Mouse (Mus musculus): Measurements from ENCODE around the gene Arsk. TPM values are rescaled to one million over a fixed set of nuclear protein-coding genes. Genes with fewer than 3 reads are reported as not detected.

Gene Arsk
- 13.9 to 16.9 TPM (median 14.6 TPM) in 3 replicates for total RNA-seq (2017)

- ATAC-seq (replicated peaks; ENCODE audit: insufficient number of reproducible peaks, low FRiP score, low TSS enrichment, poor library complexity, severe bottlenecking) = peak; percentile 99
Measured at GRCm38 (mm10) chr13:76098493-76099303, at the start of gene Arsk, which contains the start of gene Ttc37. Gene Arsk, minus strand, starts transcription at chr13:76098660. Gene Ttc37, plus strand, starts transcription at chr13:76098734.

GRCm38 (mm10) chr13:76141117-76141808 lies 42.8 kb upstream of the Arsk start:
- no peak for ATAC-seq (replicated peaks; ENCODE audit: insufficient number of reproducible peaks, low FRiP score, low TSS enrichment, poor library complexity, severe bottlenecking)

- ATAC-seq (replicated peaks; ENCODE audit: insufficient number of reproducible peaks, low FRiP score, low TSS enrichment, poor library complexity, severe bottlenecking) = no peak
Measured at GRCm38 (mm10) chr13:76138862-76139261, 40.4 kb upstream of the Arsk start.

GRCm38 (mm10) chr13:76132415-76132814 lies 34.0 kb upstream of the Arsk start:
- no peak for ATAC-seq (replicated peaks; ENCODE audit: insufficient number of reproducible peaks, low FRiP score, low TSS enrichment, poor library complexity, severe bottlenecking)

GRCm38 (mm10) chr13:76128799-76129198 lies 30.3 kb upstream of the Arsk start:
- no peak for ATAC-seq (replicated peaks; ENCODE audit: insufficient number of reproducible peaks, low FRiP score, low TSS enrichment, poor library complexity, severe bottlenecking)

- no peak for ATAC-seq (replicated peaks; ENCODE audit: insufficient number of reproducible peaks, low FRiP score, low TSS enrichment, poor library complexity, severe bottlenecking)
Measured at GRCm38 (mm10) chr13:76109069-76109824, 10.8 kb upstream of the Arsk start.

- no peak for ATAC-seq (replicated peaks; ENCODE audit: insufficient number of reproducible peaks, low FRiP score, low TSS enrichment, poor library complexity, severe bottlenecking)
Measured at GRCm38 (mm10) chr13:76101989-76102388, 3.5 kb upstream of the Arsk start.

- no peak; the same call in 1 of the 2 replicates for ATAC-seq (replicated peaks; ENCODE audit: insufficient number of reproducible peaks, low FRiP score, low TSS enrichment, poor library complexity, severe bottlenecking)
Measured at GRCm38 (mm10) chr13:76098116-76098492, 356 bp downstream of the Arsk start.

GRCm38 (mm10) chr13:76074323-76074722 lies 24.1 kb downstream of the Arsk start:
- ATAC-seq (replicated peaks; ENCODE audit: insufficient number of reproducible peaks, low FRiP score, low TSS enrichment, poor library complexity, severe bottlenecking) = no peak

- ATAC-seq (replicated peaks; ENCODE audit: insufficient number of reproducible peaks, low FRiP score, low TSS enrichment, poor library complexity, severe bottlenecking) = no peak
Measured at GRCm38 (mm10) chr13:76064363-76064945, 34.0 kb downstream of the Arsk start.

GRCm38 (mm10) chr13:76063548-76063947 lies 34.9 kb downstream of the Arsk start:
- no peak for ATAC-seq (replicated peaks; ENCODE audit: insufficient number of reproducible peaks, low FRiP score, low TSS enrichment, poor library complexity, severe bottlenecking)

- ATAC-seq (replicated peaks; ENCODE audit: insufficient number of reproducible peaks, low FRiP score, low TSS enrichment, poor library complexity, severe bottlenecking) = no peak
Measured at GRCm38 (mm10) chr13:76062569-76062968, 35.9 kb downstream of the Arsk start.

GRCm38 (mm10) chr13:76062126-76062525 lies 36.3 kb downstream of the Arsk start:
- ATAC-seq (replicated peaks; ENCODE audit: insufficient number of reproducible peaks, low FRiP score, low TSS enrichment, poor library complexity, severe bottlenecking) = no peak

GRCm38 (mm10) chr13:76059591-76059990 lies 38.9 kb downstream of the Arsk start:
- no peak for ATAC-seq (replicated peaks; ENCODE audit: insufficient number of reproducible peaks, low FRiP score, low TSS enrichment, poor library complexity, severe bottlenecking)

GRCm38 (mm10) chr13:76057267-76058069 lies 41.0 kb downstream of the Arsk start:
- no peak for ATAC-seq (replicated peaks; ENCODE audit: insufficient number of reproducible peaks, low FRiP score, low TSS enrichment, poor library complexity, severe bottlenecking)

- no peak for ATAC-seq (replicated peaks; ENCODE audit: insufficient number of reproducible peaks, low FRiP score, low TSS enrichment, poor library complexity, severe bottlenecking)
Measured at GRCm38 (mm10) chr13:76056896-76057266, 41.6 kb downstream of the Arsk start, which contains the start of gene Gpr150. Gene Gpr150, minus strand, starts transcription at chr13:76056996.

- peak; percentile 42 for ATAC-seq (replicated peaks; ENCODE audit: insufficient number of reproducible peaks, low FRiP score, low TSS enrichment, poor library complexity, severe bottlenecking)
Measured at GRCm38 (mm10) chr13:76056261-76056724, 42.2 kb downstream of the Arsk start.
